27 mouse cellular contexts compared by ENCODE assay signal in the genomic region with DNA sequence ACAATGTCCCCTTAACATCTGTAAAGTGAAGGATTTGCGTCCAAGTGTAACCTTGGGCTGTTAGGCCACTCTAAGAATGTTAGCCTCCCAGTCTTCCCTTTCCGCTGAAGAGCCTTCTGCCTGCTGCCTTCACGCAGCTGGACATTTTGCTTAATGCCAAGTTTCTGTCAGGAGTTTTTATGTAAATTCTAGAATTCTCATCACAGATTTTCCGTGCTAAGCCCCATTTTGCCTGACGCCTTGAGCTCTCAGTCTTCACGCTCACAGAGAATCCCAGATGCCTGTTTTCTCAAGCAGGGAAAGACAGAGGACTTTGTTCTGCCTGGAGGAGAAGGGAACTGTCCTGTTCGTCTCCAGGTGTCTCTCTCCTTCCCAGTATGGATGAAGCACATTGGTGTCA.
DNase-seq lines count a peak whose midpoint lies in the region; ATAC-seq lines count a peak whose summit lies in the region.
"Had no signal": no experiment of that assay in that cellular context is flagged by ENCODE, and none has a peak within 500 bp of the region (broad histone marks: within the 10 kb centered on the region; RNA-seq: fewer than 3 reads in every experiment).

No protein-coding gene starts in this region.

- H3K9ac ChIP-seq in forebrain, embryonic 14.5 days (ENCODE audit: low read length): no peak overlapping the region
- H3K9ac ChIP-seq in forebrain, embryonic 11.5 days (ENCODE audit: low read length): no peak overlapping the region
- H3K9ac ChIP-seq in midbrain, embryonic 14.5 days (replicated peaks; ENCODE audit: low read length): no peak overlapping the region
- H3K9ac ChIP-seq in midbrain, embryonic 11.5 days (ENCODE audit: low read length): no peak overlapping the region
- H3K9ac ChIP-seq in forebrain, embryonic 16.5 days (replicated peaks; ENCODE audit: low read depth, low read length): no peak overlapping the region
- H3K9ac ChIP-seq: embryonic facial prominence, embryonic 13.5 days; heart, embryonic 15.5 days; hindbrain, embryonic 12.5 days; limb, embryonic 12.5 days; liver, embryonic 15.5 days; neural tube, embryonic 12.5 days had no signal

- no peak overlapping the region for H3K4me2 ChIP-seq in forebrain, embryonic 14.5 days (ENCODE audit: low read length)
- no peak overlapping the region for H3K4me2 ChIP-seq in forebrain, embryonic 11.5 days (ENCODE audit: low read depth, low read length, severe bottlenecking)
- H3K4me2 ChIP-seq in midbrain, embryonic 14.5 days (ENCODE audit: low read length): no peak overlapping the region
- no peak overlapping the region for H3K4me2 ChIP-seq in midbrain, embryonic 11.5 days
- no peak overlapping the region for H3K4me2 ChIP-seq in forebrain, embryonic 16.5 days (ENCODE audit: low read length)
- H3K4me2 ChIP-seq: embryonic facial prominence, embryonic 13.5 days; heart, embryonic 15.5 days; hindbrain, embryonic 12.5 days; limb, embryonic 12.5 days; liver, embryonic 15.5 days; neural tube, embryonic 12.5 days had no signal

- peak overlapping the region; percentile 60; the same call in 1 of the 2 replicates for H3K27ac ChIP-seq in forebrain, embryonic 14.5 days (ENCODE audit: low read depth, low read length)
- H3K27ac ChIP-seq in forebrain, embryonic 11.5 days (ENCODE audit: low read depth, low read length): no peak overlapping the region
- no peak overlapping the region for H3K27ac ChIP-seq in midbrain, embryonic 14.5 days (replicated peaks; ENCODE audit: low read depth, low read length)
- no peak overlapping the region for H3K27ac ChIP-seq in midbrain, embryonic 11.5 days (ENCODE audit: low read depth, low read length)
- H3K27ac ChIP-seq in forebrain, embryonic 16.5 days (ENCODE audit: low read length): peak overlapping the region; percentile 54
- H3K27ac ChIP-seq: embryonic facial prominence, embryonic 13.5 days; heart, embryonic 10.5 days; heart, embryonic 15.5 days; hindbrain, embryonic 12.5 days; limb, embryonic 12.5 days; liver, embryonic 15.5 days; macrophage; neural tube, embryonic 12.5 days had no signal

- no peaks in the 10 kb centered on the region for H3K36me3 ChIP-seq in forebrain, embryonic 14.5 days (ENCODE audit: control insufficient read depth, insufficient read depth, low read length)
- no peaks in the 10 kb centered on the region for H3K36me3 ChIP-seq in forebrain, embryonic 11.5 days (ENCODE audit: control insufficient read depth, insufficient read depth, low read length)
- H3K36me3 ChIP-seq in midbrain, embryonic 14.5 days (ENCODE audit: control insufficient read depth, insufficient read depth, low read length): no peaks in the 10 kb centered on the region
- H3K36me3 ChIP-seq in midbrain, embryonic 11.5 days (ENCODE audit: control insufficient read depth, insufficient read depth, low read length): no peaks in the 10 kb centered on the region
- no peaks in the 10 kb centered on the region for H3K36me3 ChIP-seq in forebrain, embryonic 16.5 days (ENCODE audit: control insufficient read depth, insufficient read depth)
- H3K36me3 ChIP-seq: embryonic facial prominence, embryonic 13.5 days; heart, embryonic 10.5 days; heart, embryonic 15.5 days; hindbrain, embryonic 12.5 days; limb, embryonic 12.5 days; liver, embryonic 15.5 days; neural tube, embryonic 12.5 days had no signal

- 63% methylated on average over 7 of the region's 7 CpGs for WGBS in forebrain, embryonic 14.5 days
- WGBS in forebrain, embryonic 11.5 days: 88% methylated on average over 7 of the region's 7 CpGs
- 69% methylated on average over 7 of the region's 7 CpGs for WGBS in midbrain, embryonic 14.5 days
- WGBS in midbrain, embryonic 11.5 days: 84% methylated on average over 7 of the region's 7 CpGs
- WGBS in forebrain, embryonic 16.5 days: 48% methylated on average over 7 of the region's 7 CpGs

- no peak overlapping the region for H3K4me3 ChIP-seq in forebrain, embryonic 14.5 days (ENCODE audit: low read depth, low read length)
- H3K4me3 ChIP-seq in forebrain, embryonic 11.5 days (ENCODE audit: low read depth, low read length): no peak overlapping the region
- no peak overlapping the region for H3K4me3 ChIP-seq in midbrain, embryonic 14.5 days (replicated peaks; ENCODE audit: low read depth, low read length)
- no peak overlapping the region for H3K4me3 ChIP-seq in midbrain, embryonic 11.5 days (ENCODE audit: low read depth, low read length)
- H3K4me3 ChIP-seq in forebrain, embryonic 16.5 days (replicated peaks; ENCODE audit: low read length): no peak overlapping the region
- H3K4me3 ChIP-seq: embryonic facial prominence, embryonic 13.5 days; heart, embryonic 10.5 days; heart, embryonic 15.5 days; hindbrain, embryonic 12.5 days; limb, embryonic 12.5 days; liver, embryonic 15.5 days; myocyte; neural tube, embryonic 12.5 days had no signal

- DNase-seq in forebrain, embryonic 14.5 days (ENCODE audit: low spot score): peak; percentile 57
- DNase-seq in forebrain, embryonic 11.5 days (ENCODE audit: low spot score): no peak
- peak; percentile 18 for DNase-seq in kidney, postnatal 10 days
- no peak for DNase-seq in kidney, postnatal 36 days
- DNase-seq in midbrain, embryonic 14.5 days: peak; percentile 14
- DNase-seq in midbrain, embryonic 11.5 days (ENCODE audit: low spot score, missing footprints): no peak
- DNase-seq in layer of hippocampus, adult 18-20 months (ENCODE audit: low spot score in 2 of 2): no peak
- DNase-seq: adrenal gland, postnatal 25 days; cerebellum, adult 9-10 months; gastrocnemius, postnatal 25 days; heart, adult 11 months; kidney, adult 8-10 months; layer of hippocampus, adult 9-11 months had no signal

- H3K9me3 ChIP-seq in forebrain, embryonic 14.5 days (replicated peaks; ENCODE audit: control insufficient read depth, low read length): no peaks in the 10 kb centered on the region
- no peaks in the 10 kb centered on the region for H3K9me3 ChIP-seq in forebrain, embryonic 11.5 days (ENCODE audit: control insufficient read depth, low read length)
- H3K9me3 ChIP-seq in midbrain, embryonic 14.5 days (ENCODE audit: control insufficient read depth, low read length): no peaks in the 10 kb centered on the region
- H3K9me3 ChIP-seq in midbrain, embryonic 11.5 days (ENCODE audit: control insufficient read depth, low read length): no peaks in the 10 kb centered on the region
- H3K9me3 ChIP-seq in forebrain, embryonic 16.5 days (ENCODE audit: control insufficient read depth, low read length): no peaks in the 10 kb centered on the region
- H3K9me3 ChIP-seq: embryonic facial prominence, embryonic 13.5 days; heart, embryonic 10.5 days; heart, embryonic 15.5 days; hindbrain, embryonic 12.5 days; limb, embryonic 12.5 days; liver, embryonic 15.5 days; neural tube, embryonic 12.5 days had no signal

- no peaks in the 10 kb centered on the region; the same call in 1 of the 2 replicates for H3K4me1 ChIP-seq in forebrain, embryonic 14.5 days (ENCODE audit: control insufficient read depth, insufficient read depth, low read length)
- H3K4me1 ChIP-seq in forebrain, embryonic 11.5 days (replicated peaks; ENCODE audit: control insufficient read depth, insufficient read depth, low read length): no peaks in the 10 kb centered on the region
- 0 out of 2 replicates have a peak, but pooled peaks cover 3% of the 10 kb centered on the region for H3K4me1 ChIP-seq in midbrain, embryonic 14.5 days (ENCODE audit: control insufficient read depth, insufficient read depth, low read length)
- no peaks in the 10 kb centered on the region for H3K4me1 ChIP-seq in midbrain, embryonic 11.5 days (ENCODE audit: control insufficient read depth, insufficient read depth, low read length)
- peaks cover 6% of the 10 kb centered on the region; the same call in 1 of the 2 replicates for H3K4me1 ChIP-seq in forebrain, embryonic 16.5 days (replicated peaks; ENCODE audit: control insufficient read depth, insufficient read depth, low read length)
- H3K4me1 ChIP-seq: embryonic facial prominence, embryonic 13.5 days; heart, embryonic 10.5 days; heart, embryonic 15.5 days; limb, embryonic 12.5 days; liver, embryonic 15.5 days; neural tube, embryonic 12.5 days had no signal

- H3K27me3 ChIP-seq in forebrain, embryonic 14.5 days (replicated peaks; ENCODE audit: control insufficient read depth, insufficient read depth, low read length): no peaks in the 10 kb centered on the region
- H3K27me3 ChIP-seq in forebrain, embryonic 11.5 days (ENCODE audit: control insufficient read depth, insufficient read depth, low read length): no peaks in the 10 kb centered on the region
- no peaks in the 10 kb centered on the region for H3K27me3 ChIP-seq in midbrain, embryonic 14.5 days (ENCODE audit: control insufficient read depth, insufficient read depth, low read length)
- no peaks in the 10 kb centered on the region for H3K27me3 ChIP-seq in midbrain, embryonic 11.5 days (ENCODE audit: control insufficient read depth, insufficient read depth, low read length)
- no peaks in the 10 kb centered on the region for H3K27me3 ChIP-seq in forebrain, embryonic 16.5 days (replicated peaks; ENCODE audit: control insufficient read depth, insufficient read depth, low read length)
- H3K27me3 ChIP-seq: embryonic facial prominence, embryonic 13.5 days; heart, embryonic 15.5 days; hindbrain, embryonic 12.5 days; limb, embryonic 12.5 days; liver, embryonic 15.5 days; neural tube, embryonic 12.5 days had no signal

- ATAC-seq in forebrain, embryonic 14.5 days: no peak
- ATAC-seq in forebrain, embryonic 11.5 days (replicated peaks; ENCODE audit: low FRiP score): no peak
- no peak for ATAC-seq in midbrain, embryonic 14.5 days (ENCODE audit: low FRiP score, low TSS enrichment)
- no peak for ATAC-seq in midbrain, embryonic 11.5 days (ENCODE audit: low FRiP score)
- peak; percentile 30 for ATAC-seq in forebrain, embryonic 16.5 days
- ATAC-seq: CD4-positive, CD25-positive, alpha-beta regulatory T cell, adult 4 months; intestine, embryonic 16.5 days; lung, postnatal 0 days; midbrain, embryonic 16.5 days had no signal

Comparison
In these comparisons a context has a peak if more than half of its experiments do, and no peak if none do; other contexts are left out.
1. DNase-seq: peak in forebrain, embryonic 14.5 days (single experiment), kidney, postnatal 10 days (single experiment) and midbrain, embryonic 14.5 days (single experiment); none in forebrain, embryonic 11.5 days (single experiment), kidney, postnatal 36 days (0 of 2), midbrain, embryonic 11.5 days (single experiment) and layer of hippocampus, adult 18-20 months (0 of 2).
2. H3K27ac ChIP-seq: peak in forebrain, embryonic 14.5 days (single experiment) and forebrain, embryonic 16.5 days (single experiment); none in forebrain, embryonic 11.5 days (single experiment), midbrain, embryonic 14.5 days (single experiment) and midbrain, embryonic 11.5 days (single experiment).